Mouse (Mus musculus): ENCODE results near the gene Adamts18.

DNA sequence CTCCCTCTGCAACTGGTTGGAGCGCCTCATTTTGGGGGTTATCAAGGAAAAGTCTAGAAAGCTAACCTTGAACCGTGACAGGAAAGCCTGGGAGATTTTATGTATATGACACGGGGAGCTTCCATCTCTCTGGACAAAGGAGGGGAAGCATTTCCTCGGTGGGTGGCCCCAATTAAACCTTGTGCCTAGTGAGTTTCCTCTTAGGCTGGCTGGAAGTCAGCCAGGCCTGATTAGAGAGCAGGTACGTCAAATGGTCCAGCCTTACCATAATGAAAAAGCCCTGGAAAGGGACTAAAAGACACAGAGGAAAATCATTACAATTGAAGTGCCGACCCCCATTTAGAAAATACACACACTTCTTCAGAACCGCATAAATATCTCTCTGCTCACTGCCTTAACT is 10.3 kb upstream of the Adamts18 start:
- TF ChIP-seq ZNF384 (IDR thresholded peaks at IDR 0.05; ENCODE audit: low read depth, low read length) (no peak), HCFC1 (IDR thresholded peaks at IDR 0.05; ENCODE audit: borderline replicate concordance, insufficient read depth, low read length) (no peak), ZC3H11A (IDR thresholded peaks at IDR 0.05; ENCODE audit: borderline replicate concordance, low read depth, low read length) (no peak), CHD2 (IDR thresholded peaks at IDR 0.05; ENCODE audit: low read depth, low read length) (no peak)
